Mouse (Mus musculus): Measurements from ENCODE around the gene Syne2.

Syne2 gene

GRCm38 (mm10) chr12:75829616-75830015 lies 11.7 kb downstream of the Syne2 start:
- DNase-seq (ENCODE audit: low spot score): no peak

GRCm38 (mm10) chr12:75833149-75833959 lies 15.4 kb downstream of the Syne2 start:
- no peak for DNase-seq (ENCODE audit: low spot score)

- no peak for DNase-seq (ENCODE audit: low spot score)
These were observed 16.2 kb downstream of the Syne2 start for GRCm38 (mm10) chr12:75833960-75834729.

GRCm38 (mm10) chr12:75836524-75836962 lies 18.6 kb downstream of the Syne2 start:
- DNase-seq (ENCODE audit: low spot score): no peak

GRCm38 (mm10) chr12:75837462-75837861 lies 19.5 kb downstream of the Syne2 start:
- DNase-seq (ENCODE audit: low spot score): no peak

- DNase-seq (ENCODE audit: low spot score): no peak
These were observed 21.3 kb downstream of the Syne2 start for GRCm38 (mm10) chr12:75839083-75839736.

- no peak for DNase-seq (ENCODE audit: low spot score)
These were observed 23.2 kb downstream of the Syne2 start for GRCm38 (mm10) chr12:75841183-75841582.

- no peak for DNase-seq (ENCODE audit: low spot score)
These were observed 26.4 kb downstream of the Syne2 start for GRCm38 (mm10) chr12:75844311-75844710.

GRCm38 (mm10) chr12:75845070-75845469 lies 27.1 kb downstream of the Syne2 start:
- DNase-seq (ENCODE audit: low spot score): no peak

- DNase-seq (ENCODE audit: low spot score): no peak
These were observed 28.6 kb downstream of the Syne2 start for GRCm38 (mm10) chr12:75846513-75846912.

- DNase-seq (ENCODE audit: low spot score): no peak
These were observed 32.3 kb downstream of the Syne2 start for GRCm38 (mm10) chr12:75850205-75850604.

GRCm38 (mm10) chr12:75851481-75851880 lies 33.5 kb downstream of the Syne2 start:
- DNase-seq (ENCODE audit: low spot score): no peak

- no peak for DNase-seq (ENCODE audit: low spot score)
These were observed 34.5 kb downstream of the Syne2 start for GRCm38 (mm10) chr12:75852384-75852783.

GRCm38 (mm10) chr12:75853559-75853958 lies 35.6 kb downstream of the Syne2 start:
- DNase-seq (ENCODE audit: low spot score): peak; percentile 49

GRCm38 (mm10) chr12:75855051-75855453 lies 37.1 kb downstream of the Syne2 start:
- DNase-seq (ENCODE audit: low spot score): no peak

- no peak for DNase-seq (ENCODE audit: low spot score)
These were observed 37.7 kb downstream of the Syne2 start for GRCm38 (mm10) chr12:75855621-75856020.

- DNase-seq (ENCODE audit: low spot score): no peak
These were observed 38.3 kb downstream of the Syne2 start for GRCm38 (mm10) chr12:75856096-75856868.

GRCm38 (mm10) chr12:75859936-75860335 lies 42.0 kb downstream of the Syne2 start:
- DNase-seq (ENCODE audit: low spot score): no peak

- DNase-seq (ENCODE audit: low spot score): no peak
These were observed 42.9 kb downstream of the Syne2 start for GRCm38 (mm10) chr12:75860843-75861242.

- DNase-seq (ENCODE audit: low spot score): no peak
These were observed 47.2 kb downstream of the Syne2 start for GRCm38 (mm10) chr12:75865166-75865565.

- DNase-seq (ENCODE audit: low spot score): no peak
These were observed 48.8 kb downstream of the Syne2 start for GRCm38 (mm10) chr12:75866419-75867373.
